Mouse (Mus musculus) limb, embryonic 14.5 days (tissue): ENCODE measurements around the gene Gm20388. TPM values are rescaled to one million over a fixed set of nuclear protein-coding genes. Genes with fewer than 3 reads are reported as not detected.
"Not testable (repeated sequence)": the region's sequence is repeated elsewhere in the genome, so short reads cannot be mapped to it uniquely, and the experiment has no call there.

ENCODE experiments used
- ATAC-seq: fragments of 200-750 bp; cut with Nextera tagmentation; 2 replicates; pipeline ENCODE4 v1.8.0; 2017; ENCODE audit warnings: low read depth, moderate number of reproducible peaks, moderate TSS enrichment; ENCODE audit not compliant: low FRiP score
- DNase-seq: peaks from one replicate; pipeline ENCODE4 v3.0.0-alpha.2; 2015; ENCODE audit warnings: low spot score
- H3K27ac ChIP-seq: fragments of 300-500 bp; sonication (generic); replicated peaks from 2 replicates; pipeline ENCODE4 v1.5.1; 2014; ENCODE audit warnings: low read depth, mild to moderate bottlenecking, low read length, moderate library complexity, mixed read lengths
- H3K27me3 ChIP-seq: fragments of 300-500 bp; sonication (generic); 2 replicates; pipeline ENCODE4 v1.6.1; 2014; ENCODE audit warnings: low read length, mixed read lengths; ENCODE audit not compliant: control insufficient read depth, insufficient read depth
- H3K36me3 ChIP-seq: fragments of 300-500 bp; sonication (generic); 2 replicates; pipeline ENCODE4 v1.6.1; 2014; ENCODE audit warnings: mild to moderate bottlenecking, low read length, moderate library complexity, mixed read lengths; ENCODE audit not compliant: control insufficient read depth, insufficient read depth
- H3K4me1 ChIP-seq: fragments of 300-500 bp; sonication (generic); 2 replicates; pipeline ENCODE4 v1.6.1; 2014; ENCODE audit warnings: antibody characterized with exemption, low read length, mixed read lengths; ENCODE audit not compliant: control insufficient read depth, insufficient read depth
- H3K4me2 ChIP-seq: fragments of 300-500 bp; sonication (generic); replicated peaks from 2 replicates; pipeline ENCODE4 v1.6.1; 2014; ENCODE audit warnings: low read depth, mild to moderate bottlenecking, low read length, moderate library complexity; ENCODE audit not compliant: severe bottlenecking
- H3K4me3 ChIP-seq: fragments of 300-500 bp; sonication (generic); replicated peaks from 2 replicates; pipeline ENCODE4 v1.5.1; 2014; ENCODE audit warnings: low read length
- H3K9ac ChIP-seq: fragments of 300-500 bp; sonication (generic); 2 replicates; pipeline ENCODE4 v1.6.1; 2014; ENCODE audit warnings: mild to moderate bottlenecking, low read depth, low read length, moderate library complexity; ENCODE audit not compliant: severe bottlenecking
- H3K9me3 ChIP-seq: fragments of 300-500 bp; sonication (generic); 2 replicates; pipeline ENCODE4 v1.6.1; 2016; ENCODE audit warnings: low read length; ENCODE audit not compliant: control insufficient read depth
- POLR2A ChIP-seq: fragments of 200-500 bp; IDR thresholded peaks from 2 replicates; pipeline ENCODE4 v1.8.0; 2012; ENCODE audit warnings: inconsistent platforms, mild to moderate bottlenecking, moderate library complexity, borderline replicate concordance; ENCODE audit not compliant: insufficient read depth, insufficient read length; ENCODE audit errors: extremely low read depth
- WGBS: fragments of 180-500 bp; shearing (Covaris S2); extraction: QIAGEN DNeasy Blood & Tissue Kit; methylation state at CpG from one replicate; pipeline ENCODE4 v1.1.7; 2014; 5-methylcytosine and 5-hydroxymethylcytosine counted together
- polyA plus RNA-seq, 2 experiments: library from polyadenylated mRNA; depleted of rRNA in 1 of 2; stranded (reverse) in 1 of 2; unstranded in 1 of 2; fragments of >200 nt; fragmentation: Nextera tagmentation in 1 of 2; extraction: Ambion mirVana in 1 of 2; gene quantifications; 2 replicates each; pipeline versions ENCODE4 v1.2.1 to v1.2.3; 2012 to 2014

The Gm20388 gene
- polyA plus RNA-seq, 2 experiments: 1.9 to 49.9 TPM

DNA sequence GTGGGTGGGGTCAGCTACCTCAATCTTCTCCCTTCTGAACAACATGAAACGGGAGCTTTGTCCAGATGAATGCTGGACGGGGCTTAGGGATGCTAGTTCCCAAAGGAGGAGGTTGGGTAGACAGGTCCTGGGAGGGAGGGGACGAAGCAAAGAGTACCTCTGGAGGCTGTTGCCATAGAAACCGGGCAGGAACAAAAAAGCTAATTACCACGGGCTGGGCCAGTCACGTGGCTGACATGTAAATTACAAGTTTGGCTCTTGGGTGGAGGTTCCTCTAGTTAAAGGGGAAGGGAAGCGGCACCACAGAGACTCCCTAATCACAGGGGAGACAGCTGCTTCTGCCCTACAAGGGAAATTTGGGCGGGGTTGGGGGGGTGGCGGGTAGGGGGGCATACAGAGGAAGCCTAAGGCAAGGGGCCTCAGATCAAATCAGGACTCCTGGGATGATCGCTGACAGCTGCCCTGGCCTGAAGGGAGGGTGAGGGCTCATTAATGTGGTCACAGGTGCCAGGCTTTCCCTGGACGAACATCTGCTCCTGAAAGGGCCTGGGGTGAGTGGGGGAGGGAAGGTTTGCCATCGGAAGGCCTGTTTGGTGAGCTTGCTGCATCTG is 3502.0 kb downstream of the Gm20388 start:
- peak; percentile 48 for ATAC-seq
- Histone ChIP-seq H3K27me3 (peaks cover 43% of the 10 kb centered on the region), H3K27ac (no peak overlapping the region), H3K4me2 (no peak overlapping the region), H3K9ac (no peak overlapping the region), H3K4me3 (no peak overlapping the region), H3K4me1 (no peaks in the 10 kb centered on the region), H3K36me3 (no peaks in the 10 kb centered on the region), H3K9me3 (no peaks in the 10 kb centered on the region)
- DNase-seq: peak; percentile 17
- 1% methylated on average over 12 of the region's 12 CpGs for WGBS
- TF ChIP-seq POLR2A: no peak

DNA sequence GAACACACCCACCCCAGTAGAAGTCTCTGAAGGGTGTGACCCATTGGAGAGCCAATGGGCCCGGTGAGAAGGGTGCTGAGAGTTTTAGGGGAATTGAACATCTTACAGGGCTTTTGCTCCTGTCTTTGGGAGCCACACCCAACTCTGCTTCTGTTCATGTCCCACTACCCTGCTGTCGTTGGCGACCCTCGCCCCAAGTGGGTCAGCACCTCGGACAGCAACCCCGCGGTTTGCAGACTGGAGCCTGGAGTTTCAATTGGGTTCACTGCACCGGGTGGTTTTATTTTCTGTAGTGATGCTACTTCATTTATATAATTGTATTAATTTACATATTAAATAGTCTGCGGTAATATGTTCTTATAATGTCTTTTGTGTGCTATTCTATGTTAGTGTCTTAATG is 3503.6 kb downstream of the Gm20388 start:
- ATAC-seq (no peak), DNase-seq (no peak)
- Histone ChIP-seq H3K4me1 (no peaks in the 10 kb centered on the region), H3K27me3 (peaks cover 39% of the 10 kb centered on the region), H3K36me3 (no peaks in the 10 kb centered on the region), H3K4me2 (no peak overlapping the region), H3K9me3 (no peaks in the 10 kb centered on the region), H3K4me3 (no peak overlapping the region), H3K27ac (no peak overlapping the region), H3K9ac (no peak overlapping the region)
- TF ChIP-seq POLR2A: no peak
- WGBS: 11% methylated on average over 9 of the region's 9 CpGs

DNA sequence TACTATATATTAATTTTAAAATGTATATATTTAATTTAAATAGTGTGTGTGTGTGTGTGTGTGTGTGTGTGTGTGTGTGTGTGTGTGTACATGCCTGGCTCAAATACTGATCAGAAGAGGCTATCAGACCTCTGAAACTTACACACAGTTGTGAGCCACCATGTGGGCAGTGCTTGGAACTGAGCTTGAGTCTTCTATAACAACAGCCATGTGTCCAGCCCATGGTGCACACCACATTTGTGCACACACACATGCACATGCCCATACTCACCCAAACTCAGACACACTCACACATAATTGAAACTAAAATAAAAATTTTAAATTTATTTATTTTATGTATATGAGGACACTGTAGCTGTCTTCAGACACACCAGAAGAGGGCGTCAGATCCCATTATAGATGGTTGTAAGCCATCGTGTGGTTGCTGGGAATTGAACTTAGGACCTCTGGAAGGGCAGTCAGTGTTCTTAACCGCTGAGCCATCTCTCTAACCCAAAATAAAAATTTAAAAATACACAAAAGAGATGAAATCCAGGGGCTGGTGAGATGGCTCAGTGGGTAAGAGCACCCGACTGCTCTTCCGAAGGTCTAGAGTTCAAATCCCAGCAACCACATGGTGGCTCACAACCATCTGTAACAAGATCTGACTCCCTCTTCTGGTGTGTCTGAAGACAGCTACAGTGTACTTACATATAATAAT is 3504.5 kb downstream of the Gm20388 start:
- H3K27ac ChIP-seq, H3K36me3 ChIP-seq, H3K4me3 ChIP-seq, ATAC-seq, H3K9ac ChIP-seq, H3K4me1 ChIP-seq, H3K4me2 ChIP-seq, H3K9me3 ChIP-seq, DNase-seq: not testable (repeated sequence)
- WGBS: 74% methylated on average over 5 of the region's 5 CpGs
- peaks cover 31% of the 10 kb centered on the region for H3K27me3 ChIP-seq

DNA sequence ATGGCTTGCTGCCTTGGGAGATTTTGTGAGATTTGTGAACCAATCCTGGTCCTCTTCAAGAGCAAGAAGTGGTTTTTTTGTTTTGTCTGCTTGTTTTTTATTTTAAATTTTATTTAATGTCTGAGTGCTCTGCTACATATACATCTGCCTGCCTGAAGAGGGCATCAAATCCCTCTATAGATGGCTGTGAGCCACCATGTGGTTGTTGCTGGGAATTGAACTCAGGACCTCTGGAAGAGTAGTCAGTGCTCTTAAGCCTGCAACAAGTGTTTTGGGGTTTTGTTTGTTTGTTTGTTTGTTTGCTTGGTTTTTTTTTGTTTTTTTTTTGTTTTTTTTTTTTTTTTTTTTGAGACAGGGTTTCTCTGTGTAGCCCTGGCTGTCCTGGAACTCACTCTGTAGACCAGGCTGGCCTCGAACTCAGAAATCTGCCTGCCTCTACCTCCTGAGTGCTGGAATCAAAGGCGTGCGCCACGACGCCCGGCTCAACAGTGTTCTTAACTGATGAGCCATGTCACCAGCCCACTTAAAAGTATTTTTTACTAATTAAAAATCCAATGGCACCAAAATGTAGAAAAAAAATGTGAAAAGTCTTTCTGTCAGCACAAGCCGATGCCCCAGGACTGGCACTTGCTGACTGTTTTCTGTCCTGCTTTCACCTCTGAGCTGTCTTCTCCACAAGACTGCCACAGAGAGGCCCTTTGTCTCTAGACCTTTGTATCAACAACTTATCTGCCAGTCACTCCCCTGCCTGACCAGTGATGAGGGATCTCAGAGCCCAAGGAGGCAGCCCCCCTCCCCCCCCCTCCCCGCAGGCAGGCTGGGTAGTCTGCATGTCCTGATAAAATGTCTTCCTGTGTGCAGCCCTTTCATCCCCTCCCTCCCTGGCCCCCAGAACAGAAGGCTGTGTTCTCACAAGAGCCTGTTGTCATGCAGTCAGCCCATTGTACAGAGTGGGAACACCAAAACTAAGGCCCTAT is 3505.6 kb downstream of the Gm20388 start:
- WGBS: 84% methylated on average over 8 of the region's 8 CpGs
- ATAC-seq: no peak
- H3K4me3 ChIP-seq: no peak overlapping the region

DNA sequence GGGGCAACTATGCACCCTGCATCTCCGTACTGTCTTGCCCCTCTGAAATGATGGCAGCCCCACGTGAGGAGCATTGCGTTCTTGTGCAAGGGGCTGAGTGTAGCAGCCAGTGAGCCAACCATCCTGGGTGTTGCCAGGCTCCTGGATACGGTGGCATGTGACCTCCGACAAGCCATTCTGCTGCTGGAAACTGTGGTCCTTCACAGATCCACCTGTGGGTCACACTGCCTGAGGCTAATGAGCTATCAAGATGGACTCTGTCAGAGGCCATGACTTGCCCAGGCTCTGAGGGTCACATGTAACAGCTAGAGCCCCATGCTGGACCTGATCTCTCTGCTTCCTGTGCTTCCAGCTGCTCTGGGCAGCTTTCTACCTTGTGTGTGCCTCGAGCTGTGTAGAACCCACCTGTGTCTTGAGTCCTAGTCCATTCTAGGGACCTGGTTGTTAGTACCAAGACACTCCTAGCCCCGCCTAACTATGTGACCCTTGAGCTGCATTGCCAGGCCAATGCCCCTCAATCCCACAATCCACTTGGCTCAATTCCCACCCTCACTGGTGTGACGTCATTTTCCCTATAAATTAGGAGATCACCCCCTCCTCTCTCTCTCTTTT is 3506.4 kb downstream of the Gm20388 start:
- H3K4me2 ChIP-seq: no peak overlapping the region
- 72% methylated on average over 8 of the region's 8 CpGs for WGBS
- no peak for TF ChIP-seq POLR2A
- peaks cover 12% of the 10 kb centered on the region for H3K27me3 ChIP-seq
- no peak overlapping the region for H3K27ac ChIP-seq
- ATAC-seq (no peak), DNase-seq (no peak)
- no peak overlapping the region for H3K4me3 ChIP-seq
- H3K36me3 ChIP-seq: no peaks in the 10 kb centered on the region
- no peaks in the 10 kb centered on the region for H3K9me3 ChIP-seq
- no peaks in the 10 kb centered on the region for H3K4me1 ChIP-seq
- H3K9ac ChIP-seq: no peak overlapping the region

More for the DNA sequence above, 3505.6 kb downstream of the Gm20388 start:
- Histone ChIP-seq H3K27ac (no peak overlapping the region), H3K27me3 (peaks cover 20% of the 10 kb centered on the region), H3K36me3 (no peaks in the 10 kb centered on the region), H3K9me3 (no peaks in the 10 kb centered on the region), H3K4me1 (no peaks in the 10 kb centered on the region), H3K9ac (no peak overlapping the region), H3K4me2 (no peak overlapping the region)
- TF ChIP-seq POLR2A: no peak
- DNase-seq: no peak
